Mouse (Mus musculus): Measurements from ENCODE around the gene Rab34. TPM values are rescaled to one million over a fixed set of nuclear protein-coding genes. Genes with fewer than 3 reads are reported as not detected.

Rab34 gene
- total RNA-seq, 2 experiments from 2014 or later, result 93.0 to 100 TPM

DNA sequence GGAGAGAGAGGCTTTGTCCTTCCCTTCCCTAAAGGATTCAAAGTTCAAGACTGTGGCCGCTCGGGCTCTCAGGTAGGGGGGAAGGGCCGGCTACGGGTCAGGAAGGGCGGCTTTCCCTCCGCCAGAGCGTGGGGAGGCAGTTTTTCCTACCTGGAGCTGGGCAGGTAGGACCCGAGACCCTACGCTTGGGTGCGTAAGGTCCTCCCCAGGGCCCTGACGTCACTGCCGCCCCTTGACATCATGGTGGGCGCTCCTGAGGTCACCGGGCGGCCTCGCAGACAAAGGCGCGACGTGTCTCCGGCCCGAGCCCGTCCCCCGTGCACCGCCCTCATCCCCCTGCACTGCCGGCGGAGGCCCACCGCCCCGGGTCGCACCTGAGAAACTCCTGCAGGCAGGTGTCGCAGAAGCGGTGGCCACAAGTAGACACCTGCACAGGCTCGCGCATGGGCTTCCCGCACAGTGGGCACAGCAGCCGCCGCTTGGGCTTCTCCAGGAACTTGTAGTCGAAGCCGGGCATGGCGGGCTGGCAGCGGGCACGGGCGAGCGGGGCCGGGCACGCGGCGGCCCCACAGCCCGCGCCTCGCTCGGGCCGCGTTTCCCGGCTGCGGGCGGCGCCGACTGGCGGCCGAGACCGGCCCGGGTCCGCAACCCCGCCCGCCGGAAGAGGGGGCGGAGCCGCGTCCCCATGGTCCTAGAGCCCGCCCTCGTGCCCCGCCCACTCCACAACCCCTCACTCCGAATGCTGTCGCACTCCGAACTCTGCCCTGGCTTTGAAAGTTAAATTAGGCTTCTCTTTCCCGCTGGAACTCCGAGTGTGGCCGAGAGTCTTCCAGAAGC, 23.1 kb upstream of the Rab34 start, which contains the start of gene Traf4:
Gene Traf4 (minus strand): TSS at position 666 of the 837 bp plus-strand sequence.
- DNase-seq, result peak; percentile 93

DNA sequence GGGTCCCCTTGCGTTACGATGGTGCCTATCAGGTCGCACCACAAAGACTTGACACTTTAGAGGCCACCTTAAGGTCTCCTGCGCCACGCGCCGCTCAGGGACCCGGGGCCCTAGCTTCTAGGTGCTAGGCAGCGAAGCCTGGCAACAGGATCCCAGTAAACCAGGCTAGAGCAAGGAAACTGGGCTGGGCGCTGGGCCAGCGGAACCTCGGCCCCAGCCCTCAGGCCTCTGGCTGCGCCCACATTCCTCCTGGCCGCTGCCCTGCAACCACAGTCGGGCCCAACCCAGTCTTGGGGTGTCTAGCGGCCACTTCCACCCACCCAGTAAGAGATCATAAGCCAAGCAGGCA, 22.5 kb upstream of the Rab34 start:
- DNase-seq, result peak; percentile 81

GRCm38 (mm10) chr11:78166161-78166560, 22.1 kb upstream of the Rab34 start:
- no peak for DNase-seq

- DNase-seq, result no peak
These were observed 21.6 kb upstream of the Rab34 start for GRCm38 (mm10) chr11:78166640-78167039.

GRCm38 (mm10) chr11:78167257-78167959, 20.8 kb upstream of the Rab34 start:
- DNase-seq, result no peak

DNA sequence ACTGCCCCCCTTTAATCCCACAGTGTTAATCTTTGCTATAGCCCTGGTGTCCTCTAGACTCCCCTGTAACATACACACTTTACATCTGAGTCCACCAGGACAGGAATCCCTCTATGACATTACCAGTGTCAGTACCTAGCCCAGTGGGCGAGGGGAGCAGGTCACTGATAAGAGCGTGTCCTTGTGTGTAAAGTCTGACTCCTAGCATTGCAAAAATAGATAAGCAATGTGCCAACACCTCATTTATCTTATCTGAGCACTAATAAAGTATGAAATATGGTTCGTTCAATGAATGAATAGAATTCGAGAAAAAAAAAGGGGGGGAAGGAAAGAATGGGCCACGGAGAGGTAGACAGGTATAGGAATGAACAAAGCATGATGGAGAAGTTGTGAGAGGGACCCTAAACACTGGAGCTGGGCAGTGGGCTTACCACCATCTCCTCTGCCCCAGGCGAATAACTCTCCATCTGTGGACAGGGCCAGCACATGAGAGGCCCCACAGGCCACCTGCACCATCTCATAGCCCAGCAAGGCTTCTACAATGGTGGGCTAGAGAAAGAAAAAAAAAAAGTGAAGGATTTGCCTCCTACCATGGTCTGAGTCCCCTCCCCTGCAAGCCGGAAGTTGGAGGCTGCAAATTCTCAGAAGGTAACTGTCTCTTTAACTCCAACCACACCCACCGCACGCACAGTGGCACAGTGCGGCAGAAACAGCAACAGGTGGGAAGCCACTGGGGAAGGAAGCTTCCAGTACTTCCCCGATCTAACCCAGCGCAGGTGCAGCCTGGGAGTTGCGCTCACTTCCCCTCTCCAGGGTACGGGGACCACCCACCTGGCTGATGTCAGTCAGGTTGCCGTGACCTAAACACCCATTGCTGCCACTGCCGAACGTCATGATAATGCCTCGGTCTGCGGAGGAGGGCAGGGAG, 19.4 kb upstream of the Rab34 start:
- DNase-seq, result no peak

- no peak for DNase-seq
These were observed 17.9 kb upstream of the Rab34 start for GRCm38 (mm10) chr11:78170306-78170705.

DNA sequence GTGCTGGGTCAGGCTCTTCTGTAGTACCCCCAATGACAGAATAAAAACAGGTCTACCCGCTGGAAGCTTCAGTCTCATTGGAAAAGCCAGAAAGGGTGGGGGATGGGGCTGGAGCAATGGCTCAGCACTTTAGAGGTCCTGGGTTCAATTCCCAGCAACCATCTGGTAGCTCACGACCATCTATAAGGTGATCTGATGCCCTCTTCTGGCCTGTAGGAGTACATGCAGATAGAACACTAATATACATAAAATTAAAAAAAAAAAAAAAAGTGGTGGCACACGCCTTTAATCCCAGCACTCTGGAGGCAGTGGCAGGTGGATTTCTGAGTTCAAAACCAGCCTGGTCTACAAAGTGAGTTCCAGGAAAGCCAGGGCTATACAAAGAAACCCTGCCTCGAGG, 16.9 kb upstream of the Rab34 start:
- no peak for DNase-seq

DNA sequence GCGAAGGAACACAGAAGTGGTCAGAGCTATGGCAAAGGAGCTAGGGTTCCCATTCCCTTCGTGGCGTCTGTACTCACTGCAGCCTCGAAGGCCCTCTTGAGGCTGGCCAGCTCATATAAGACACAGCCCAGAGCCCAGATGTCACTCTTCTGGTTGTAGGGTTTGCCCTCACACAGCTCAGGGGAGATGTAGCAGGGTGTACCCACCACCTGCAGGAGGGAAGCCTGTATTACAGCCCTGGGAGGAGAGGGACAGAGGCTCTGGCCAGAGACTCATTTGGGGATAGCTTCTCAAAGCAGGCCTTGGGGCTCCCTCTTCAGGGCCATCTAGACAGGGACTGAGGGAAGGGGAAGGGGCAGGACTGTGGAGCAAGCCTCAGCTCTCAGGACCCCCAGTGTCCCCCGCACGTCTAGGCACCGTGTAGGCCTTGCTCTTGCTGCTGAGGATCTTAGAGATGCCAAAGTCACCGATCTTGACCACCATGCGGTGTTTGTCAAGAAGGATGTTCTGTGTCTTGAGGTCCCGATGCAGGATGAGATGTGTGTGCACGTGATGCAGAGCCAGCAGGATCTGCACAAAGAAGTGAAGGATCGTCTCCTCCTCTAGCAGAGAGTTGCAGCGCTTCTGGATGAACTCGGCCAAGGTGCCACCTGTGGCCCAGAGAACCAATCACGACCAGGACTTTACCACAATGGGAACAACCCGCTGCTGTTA, 16.0 kb upstream of the Rab34 start:
- no peak for DNase-seq

DNA sequence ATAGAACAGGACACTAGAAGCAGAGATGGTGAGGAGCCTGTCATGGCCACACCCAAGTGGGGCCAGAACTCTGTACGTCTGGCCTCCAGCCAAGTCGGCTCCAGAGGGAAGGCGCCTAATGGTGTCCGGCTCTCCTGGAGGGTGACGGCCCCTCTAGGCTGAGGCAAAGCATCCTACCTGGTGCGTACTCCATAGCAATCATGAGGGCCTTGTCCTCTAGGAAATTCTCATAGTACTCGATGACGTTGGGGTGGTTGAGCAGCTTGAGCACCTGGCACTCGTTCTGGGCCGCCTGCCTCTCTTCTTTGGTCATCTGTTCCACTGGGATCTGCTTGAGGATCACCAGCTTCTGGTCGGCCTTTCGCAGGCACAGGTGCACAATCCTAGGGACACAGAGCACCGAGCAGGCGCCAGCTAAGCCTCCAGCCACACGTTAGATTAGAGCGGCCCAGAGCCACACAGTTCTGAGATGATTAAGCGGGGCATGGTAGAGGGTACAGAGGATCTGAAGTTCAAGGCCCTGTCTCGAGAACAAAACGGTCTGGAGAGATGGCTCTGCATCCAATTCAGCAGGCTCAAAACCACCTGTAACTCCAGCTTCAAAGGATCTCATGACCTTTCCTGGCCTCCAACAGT, 15.4 kb upstream of the Rab34 start:
- no peak for DNase-seq

- DNase-seq, result no peak
These were observed 13.7 kb upstream of the Rab34 start for GRCm38 (mm10) chr11:78174506-78174905.

- no peak for DNase-seq
These were observed 12.3 kb upstream of the Rab34 start for GRCm38 (mm10) chr11:78175771-78176401.

GRCm38 (mm10) chr11:78176402-78176862, 11.8 kb upstream of the Rab34 start, which contains the start of the genes Nek8 and Tlcd1:
Nek8 (minus strand) TSS chr11:78176675.
Tlcd1 (plus strand) TSS chr11:78176711.
- peak; percentile 95 for DNase-seq

GRCm38 (mm10) chr11:78176905-78177331, 11.3 kb upstream of the Rab34 start:
- DNase-seq, result no peak

GRCm38 (mm10) chr11:78177437-78177836, 10.8 kb upstream of the Rab34 start:
- DNase-seq, result no peak

DNA sequence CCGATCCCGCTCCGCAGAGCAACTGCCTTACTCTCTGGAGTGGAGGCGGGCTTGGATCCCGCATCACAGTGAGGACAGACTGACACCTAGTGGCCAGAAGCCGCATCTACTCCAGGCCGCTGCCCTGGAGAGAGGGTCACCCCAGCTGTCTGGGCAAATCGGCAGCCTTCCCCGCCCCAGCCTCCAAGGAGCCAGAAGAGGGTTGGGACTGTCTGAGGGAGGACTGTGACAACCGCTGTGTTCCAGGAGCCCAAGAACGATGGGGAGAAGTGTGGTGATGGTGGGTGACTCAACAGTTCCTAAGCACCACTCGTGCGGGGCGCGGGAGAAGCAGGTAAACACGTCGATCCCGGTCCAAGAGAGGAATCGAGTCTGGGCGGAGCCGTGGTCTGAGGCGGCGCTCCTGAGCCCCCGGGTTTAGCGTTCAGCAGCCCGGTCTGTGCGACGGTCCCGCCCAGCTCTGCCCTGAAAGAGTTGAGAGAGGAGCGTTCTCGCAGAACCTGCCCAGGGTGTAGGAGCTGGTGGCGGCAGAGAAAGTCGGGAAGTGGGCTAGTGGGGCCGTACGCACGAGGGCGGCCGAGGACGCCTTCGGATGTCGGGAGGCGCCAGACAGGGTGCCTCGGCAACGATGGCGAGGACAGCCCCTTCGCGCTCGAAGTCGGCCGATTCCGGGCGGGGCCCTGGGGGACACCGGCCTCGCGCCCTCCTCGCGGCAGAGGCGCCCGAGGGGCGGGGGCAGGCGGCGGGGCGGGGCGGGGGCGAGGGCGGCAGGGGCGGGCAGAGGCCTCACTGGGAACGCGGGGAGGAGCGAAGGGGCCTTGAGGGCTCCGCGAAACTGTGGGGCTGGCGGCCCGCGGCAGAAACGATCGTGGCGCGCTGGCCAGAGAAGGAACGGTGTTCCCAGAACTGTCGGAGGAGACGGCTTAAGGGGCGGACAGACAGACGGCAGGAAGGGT, 10.0 kb upstream of the Rab34 start:
- DNase-seq, result peak; percentile 97

GRCm38 (mm10) chr11:78178859-78179437, 9.3 kb upstream of the Rab34 start:
- DNase-seq, result peak; percentile 82

DNA sequence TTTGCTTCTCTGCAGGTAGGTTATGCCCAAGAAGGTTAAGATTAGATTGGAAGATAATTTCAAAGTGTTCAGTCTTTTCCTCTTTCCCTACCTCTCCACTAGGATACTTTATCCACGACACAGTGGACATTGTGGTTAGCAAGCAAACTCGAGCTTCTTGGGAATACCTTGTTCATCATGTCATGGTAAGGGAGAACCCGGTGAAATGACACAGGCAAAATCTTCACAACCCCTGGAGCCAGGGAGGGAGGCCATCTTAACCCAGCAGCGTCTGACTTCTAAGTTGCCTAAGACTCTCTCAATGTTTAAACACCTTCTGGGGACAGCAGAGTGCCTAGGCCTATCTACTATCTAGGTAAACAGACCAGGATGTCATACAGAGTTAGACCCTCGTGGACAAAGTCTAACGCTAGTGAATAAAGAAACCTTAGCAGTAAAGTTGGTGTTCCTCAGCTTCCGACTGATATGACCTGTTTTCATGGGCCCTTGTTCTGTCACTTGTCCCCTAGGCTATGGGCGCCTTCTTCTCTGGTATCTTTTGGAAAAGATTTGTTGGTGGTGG, 8.7 kb upstream of the Rab34 start:
- no peak for DNase-seq
